Mouse (Mus musculus): ENCODE measurements around the gene Kcnh4.
A peak's percentile ranks its signal among the peaks of the same experiment; 100 is the strongest.

The Kcnh4 gene

DNA sequence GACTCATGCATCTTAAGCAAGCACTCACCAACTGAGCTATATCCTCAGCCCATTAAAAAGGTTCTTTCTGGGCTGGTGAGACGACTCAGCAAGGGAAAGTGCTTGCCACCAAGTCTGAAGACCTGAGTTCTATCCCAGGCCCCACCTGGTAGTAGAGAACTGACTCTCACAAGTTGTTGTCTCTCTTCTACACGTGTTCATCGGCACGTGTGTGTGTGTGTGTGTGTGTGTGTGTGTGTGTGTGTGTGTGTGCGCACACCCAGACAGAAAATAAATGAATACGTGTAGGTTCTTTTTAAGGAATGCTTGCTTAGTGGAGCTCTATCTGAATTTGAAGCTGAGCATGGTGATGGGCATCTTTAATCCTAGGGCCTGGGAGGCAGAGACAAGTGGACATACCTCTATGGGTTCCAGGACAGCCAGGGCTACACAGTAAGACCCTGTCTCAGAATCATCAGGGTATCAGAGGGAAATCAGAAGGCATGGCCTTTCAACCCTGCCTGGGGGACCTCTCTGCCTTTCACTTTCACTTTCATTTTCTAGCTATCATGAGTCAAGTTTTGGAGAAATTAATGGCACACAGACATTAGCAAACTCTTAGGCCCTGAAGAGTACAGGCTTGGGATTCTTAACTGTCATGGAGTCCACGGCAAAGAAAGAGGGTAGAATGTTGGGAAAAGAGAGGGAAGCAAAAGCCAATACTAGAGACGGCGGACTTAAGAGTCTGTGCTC, 24.4 kb downstream of the Kcnh4 start:
- no peak for DNase-seq (ENCODE audit: inconsistent ontology term)

DNA sequence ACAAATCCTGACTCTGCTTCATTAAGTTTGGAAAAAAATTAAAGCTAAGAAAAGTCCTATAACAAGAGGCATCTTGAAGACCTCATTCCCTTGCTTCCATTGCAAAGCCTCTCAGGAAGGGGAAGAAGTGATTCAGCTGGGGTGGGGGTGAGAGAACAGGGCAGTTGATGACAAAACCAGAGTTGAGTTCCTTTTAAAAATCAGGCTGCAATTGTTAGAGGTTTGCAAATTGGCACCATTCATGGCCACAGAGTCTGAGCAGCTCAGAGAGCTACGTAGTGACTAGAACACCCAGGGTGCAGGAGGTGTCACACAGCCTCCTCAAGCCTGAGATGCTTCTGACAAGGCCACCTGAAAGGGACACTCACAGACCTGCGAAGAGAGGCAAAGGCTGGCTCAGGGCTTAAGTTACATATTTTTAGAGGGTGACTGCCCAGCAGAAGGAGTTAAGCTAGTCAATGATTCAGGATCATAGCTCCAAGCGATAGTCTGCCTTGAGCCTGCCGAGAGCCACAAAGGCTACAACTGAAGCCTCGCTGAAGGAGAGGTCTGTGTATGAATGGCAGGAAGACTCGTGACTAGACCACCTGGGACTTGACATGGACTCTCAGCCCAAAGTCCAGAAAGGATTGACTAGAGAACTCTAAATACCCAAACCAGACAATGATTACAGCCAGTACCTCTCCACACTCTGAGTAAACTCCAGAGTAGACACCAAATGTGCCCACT, 29.1 kb downstream of the Kcnh4 start:
- DNase-seq (ENCODE audit: inconsistent ontology term) = no peak

DNA sequence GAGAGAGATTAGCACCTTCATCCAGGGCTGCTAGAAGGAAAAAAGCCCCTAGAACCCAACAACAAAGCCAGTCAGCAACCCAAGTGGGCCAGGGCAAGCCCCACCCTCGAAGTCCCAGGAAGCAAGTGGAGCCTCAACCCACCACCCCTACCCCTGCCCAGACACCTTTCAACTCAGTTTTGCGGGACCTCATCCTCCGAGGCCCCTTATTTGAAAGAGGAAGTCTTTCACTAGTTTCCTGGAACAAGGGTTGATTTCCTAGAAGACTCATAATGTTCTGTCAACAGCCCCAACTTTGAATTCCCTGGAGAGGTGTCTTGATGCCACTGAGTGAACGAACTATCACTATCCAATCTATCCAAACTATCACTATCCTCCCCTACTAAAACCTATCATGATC, 29.8 kb downstream of the Kcnh4 start:
- no peak for DNase-seq (ENCODE audit: inconsistent ontology term)

DNA sequence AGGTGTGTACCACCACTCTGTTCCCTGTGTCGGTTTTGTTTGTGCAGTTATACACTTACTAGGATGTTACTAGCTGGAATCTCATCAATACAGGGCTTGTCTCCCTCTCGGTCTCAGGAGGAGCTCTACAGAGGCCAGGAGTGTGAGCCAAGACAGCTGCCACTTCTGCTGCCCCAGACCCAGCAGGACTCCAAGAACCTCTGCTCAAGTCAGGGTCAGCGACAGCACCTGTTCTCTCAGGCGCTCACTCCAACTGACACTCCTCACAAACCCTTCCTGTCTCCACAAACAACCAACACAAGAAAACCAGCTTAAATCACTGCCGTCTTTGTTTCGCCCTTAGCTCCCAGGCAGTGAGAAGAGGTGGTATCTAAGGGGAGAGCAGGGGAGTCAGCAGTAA, 31.1 kb downstream of the Kcnh4 start:
- no peak for DNase-seq (ENCODE audit: inconsistent ontology term)

DNA sequence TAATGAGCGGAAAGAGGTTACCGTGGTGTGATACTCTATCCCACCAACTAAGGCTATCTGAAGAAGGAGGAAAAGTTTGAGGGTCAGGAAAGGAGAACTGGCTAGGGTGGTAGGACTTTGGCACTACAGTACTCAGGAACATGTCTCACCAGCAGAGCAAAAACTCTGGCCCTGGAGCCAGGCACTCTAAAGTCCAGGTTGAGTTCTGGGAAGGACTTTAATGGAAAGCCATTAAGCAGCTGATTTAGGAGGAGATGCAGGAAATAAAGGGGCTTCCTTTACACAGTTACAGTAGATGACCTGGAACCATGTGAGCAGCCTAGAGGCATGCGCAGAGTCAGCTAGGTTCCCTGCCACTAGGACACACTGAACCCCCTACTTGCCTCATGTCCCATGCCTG, 32.5 kb downstream of the Kcnh4 start:
- no peak for DNase-seq (ENCODE audit: inconsistent ontology term)

DNA sequence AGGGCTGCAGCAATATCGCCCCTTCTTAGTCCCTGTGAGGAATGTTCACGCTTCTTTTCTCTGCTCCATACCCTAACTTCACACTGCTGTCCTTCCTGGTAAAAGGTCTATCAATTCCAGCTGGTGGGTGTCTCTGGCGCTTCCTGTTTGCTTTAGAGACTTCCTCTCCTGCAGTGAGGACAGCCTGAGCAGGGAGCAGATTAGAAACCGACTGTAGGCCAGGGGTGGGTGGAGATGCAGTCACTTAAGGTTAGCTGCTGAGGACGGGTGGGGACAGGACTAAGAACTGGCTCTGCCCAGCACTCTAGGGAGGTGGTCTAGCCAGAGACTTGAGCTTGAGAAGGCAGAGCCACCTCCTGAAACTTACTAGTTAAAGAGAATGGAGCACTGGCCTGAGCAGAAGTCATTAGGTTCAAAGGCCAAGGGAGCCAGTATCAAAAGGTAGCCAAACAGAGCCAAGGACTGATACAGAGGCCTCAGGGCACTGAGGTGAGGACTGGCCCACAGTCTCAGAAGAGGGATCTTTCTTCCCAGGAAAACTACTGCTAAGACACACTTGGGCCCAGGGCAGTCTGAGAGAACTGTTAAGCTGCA, 34.7 kb downstream of the Kcnh4 start:
- no peak for DNase-seq (ENCODE audit: inconsistent ontology term)

DNA sequence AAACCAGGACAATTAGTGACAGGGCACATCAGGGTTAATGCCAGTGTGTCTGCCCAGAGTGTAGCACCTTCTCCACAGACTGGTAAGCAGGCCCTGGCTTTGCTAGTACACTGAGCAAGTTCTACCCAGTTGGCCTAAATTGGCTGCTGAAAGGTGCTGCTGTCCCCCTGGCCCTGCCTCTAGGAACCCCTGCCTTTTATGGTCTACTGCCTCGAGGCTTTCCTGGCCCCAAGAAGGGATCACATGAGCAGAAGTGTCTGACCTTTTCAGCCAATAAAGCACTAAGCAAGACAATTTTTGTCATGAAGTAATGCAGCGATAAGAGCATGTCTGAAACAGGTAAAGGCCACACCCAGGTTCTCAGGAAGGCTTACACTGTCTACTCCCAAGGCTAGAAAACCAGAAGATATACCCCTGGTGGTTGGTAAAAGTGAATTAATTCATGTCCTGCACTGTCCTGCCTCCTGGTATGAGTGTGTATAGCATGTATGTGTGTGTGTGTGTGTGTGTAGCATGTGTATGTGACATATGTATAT, 37.2 kb downstream of the Kcnh4 start:
- DNase-seq (ENCODE audit: inconsistent ontology term) = no peak

DNA sequence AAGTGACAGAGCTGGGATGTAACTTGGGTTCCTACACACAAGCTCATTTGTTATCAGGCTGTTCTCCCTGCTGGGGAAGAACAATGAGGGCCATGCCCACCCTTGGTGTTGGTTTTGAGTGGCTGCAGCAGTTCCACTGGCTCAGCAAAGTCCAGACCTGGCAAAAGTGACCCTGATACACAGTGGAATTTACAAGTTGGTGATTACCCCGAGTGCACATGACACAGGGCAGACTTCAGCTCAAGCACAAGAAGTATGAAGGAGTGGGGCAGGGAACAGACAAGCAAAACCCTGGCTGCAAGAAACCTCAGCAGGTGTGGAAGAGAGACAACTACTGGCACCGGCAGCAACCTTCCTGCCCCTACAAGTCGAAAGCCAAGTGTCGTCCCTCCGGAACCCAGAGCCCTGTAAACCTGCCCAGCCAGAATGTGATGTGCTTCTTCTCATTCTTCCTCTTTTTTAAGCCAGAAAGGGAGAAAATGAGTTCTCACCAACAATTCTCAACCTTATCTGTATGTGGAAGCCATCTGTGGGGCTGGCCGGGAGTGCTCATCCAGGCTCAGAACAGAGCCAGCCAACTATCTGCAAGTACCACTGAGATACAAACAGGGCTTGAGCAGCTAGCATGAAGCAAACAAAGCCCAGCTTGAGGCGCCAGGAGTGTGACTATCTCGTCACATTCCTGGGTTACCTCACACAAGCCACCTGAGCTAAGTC, 37.8 kb downstream of the Kcnh4 start:
- peak; percentile 56 for DNase-seq (ENCODE audit: inconsistent ontology term)

DNA sequence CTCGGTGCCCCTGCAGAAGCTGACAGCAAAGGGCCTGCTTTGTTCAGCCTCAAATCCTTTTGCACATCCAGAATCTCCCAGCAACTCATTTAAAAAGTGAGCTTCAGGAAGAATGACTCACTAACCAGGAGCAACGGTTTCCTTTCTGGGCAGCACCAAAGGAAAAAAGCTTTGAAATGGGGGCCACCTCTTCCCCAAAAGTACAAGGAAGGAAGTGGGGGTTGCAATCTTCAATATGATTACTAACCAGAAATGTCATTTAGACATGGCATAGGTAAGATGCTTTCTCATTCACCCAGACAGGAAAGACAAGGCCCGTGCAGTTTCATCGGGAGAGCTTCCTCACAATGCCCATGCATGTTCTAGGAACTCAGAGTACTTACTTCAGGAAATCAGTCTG, 38.5 kb downstream of the Kcnh4 start:
- DNase-seq (ENCODE audit: inconsistent ontology term) = peak; percentile 28

DNA sequence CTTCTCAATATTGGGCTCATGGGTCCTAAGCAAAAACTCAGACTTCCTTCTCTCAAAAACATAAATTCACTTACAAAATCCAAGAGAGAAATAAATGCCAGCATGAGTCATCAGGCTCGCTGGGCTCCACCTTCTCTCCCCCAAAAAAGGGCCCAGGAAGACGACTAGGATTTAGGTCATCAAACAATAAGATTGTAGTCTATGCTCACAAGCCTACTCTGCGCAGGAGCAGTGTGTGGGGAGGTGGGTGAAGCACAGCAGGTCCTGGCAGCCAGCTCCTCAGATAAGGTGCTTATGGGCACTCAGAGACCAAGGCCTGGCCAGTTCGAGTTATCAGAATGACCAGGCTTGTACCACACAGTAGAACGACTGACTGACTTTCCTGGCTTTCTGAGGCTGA, 39.4 kb downstream of the Kcnh4 start:
- peak; percentile 57 for DNase-seq (ENCODE audit: inconsistent ontology term)

DNA sequence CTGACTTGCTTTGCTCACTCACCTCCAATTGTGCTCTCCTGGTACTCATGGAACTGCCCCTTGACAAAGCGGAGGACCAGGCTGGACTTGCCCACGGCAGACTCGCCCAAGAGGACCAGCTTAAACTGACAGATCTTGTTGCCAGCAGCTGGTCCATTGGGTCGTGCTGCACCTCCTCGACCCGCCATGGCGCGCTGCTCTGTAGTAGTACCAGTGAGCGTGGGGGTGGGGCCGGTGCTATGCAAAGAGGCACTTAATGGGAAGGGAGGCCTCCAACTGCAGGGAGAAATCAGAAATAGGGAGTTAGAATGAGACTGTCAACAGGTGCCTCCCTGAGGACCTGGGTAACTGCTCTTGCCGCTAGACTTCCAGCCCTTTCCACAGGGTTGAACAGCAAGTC, 39.8 kb downstream of the Kcnh4 start:
- no peak for DNase-seq (ENCODE audit: inconsistent ontology term)

DNA sequence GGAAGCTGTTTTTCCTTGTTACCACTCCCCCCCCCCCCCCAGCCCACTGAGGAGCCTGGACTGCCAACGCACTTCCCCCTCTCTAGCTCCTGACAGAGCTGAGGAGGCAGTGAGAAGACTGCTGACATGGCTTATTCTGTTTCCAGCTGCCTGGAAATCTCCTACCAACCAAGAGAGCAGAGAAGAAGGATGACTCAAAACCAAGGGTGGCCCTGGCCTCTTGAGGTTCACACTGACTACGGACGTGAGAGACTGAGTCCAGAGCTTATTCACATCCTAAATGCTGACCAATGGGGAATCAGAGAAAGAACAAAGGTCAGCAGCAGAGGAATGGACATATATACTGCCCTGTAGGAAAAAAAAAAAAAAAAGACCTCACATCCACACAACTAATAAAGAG, 40.4 kb downstream of the Kcnh4 start:
- no peak for DNase-seq (ENCODE audit: inconsistent ontology term)

DNA sequence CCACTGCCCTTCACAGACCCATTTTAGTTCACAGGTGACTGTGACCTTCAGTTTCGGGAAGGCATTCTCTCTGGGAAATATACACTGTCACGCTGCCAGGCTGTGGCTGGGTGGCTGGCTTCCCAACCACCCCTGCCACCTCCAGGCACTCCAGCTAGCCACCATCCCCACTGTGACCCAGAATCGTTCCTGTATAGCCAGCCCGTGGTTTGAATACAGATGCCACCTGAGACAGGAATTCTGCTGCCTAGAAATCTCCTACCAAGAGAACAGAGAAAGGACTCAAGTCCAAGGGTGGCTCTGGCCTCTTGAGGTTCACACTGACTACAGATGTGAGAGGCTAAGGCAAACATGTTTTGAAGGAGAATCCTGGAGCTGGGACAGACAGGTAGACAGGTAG, 40.9 kb downstream of the Kcnh4 start:
- DNase-seq (ENCODE audit: inconsistent ontology term) = no peak

DNA sequence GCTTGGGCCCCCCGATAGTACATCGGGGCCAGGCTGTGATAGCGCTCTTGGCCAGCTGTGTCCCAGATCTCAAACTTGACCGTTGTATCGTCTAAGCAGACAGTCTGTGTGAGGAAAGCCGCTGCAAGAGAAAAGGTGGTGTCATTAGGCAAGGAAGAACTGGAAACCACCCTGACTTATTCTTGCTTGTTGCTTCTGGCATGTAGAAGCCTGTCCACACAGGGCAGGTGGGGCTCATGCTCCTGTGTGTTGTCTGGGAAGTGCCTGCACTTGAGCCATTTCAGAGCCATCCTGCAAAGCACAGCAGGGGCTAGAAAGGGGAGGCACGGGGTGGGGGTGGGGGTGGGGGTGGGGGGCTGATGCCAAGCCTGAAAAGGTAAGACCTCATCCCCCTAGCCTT, 41.3 kb downstream of the Kcnh4 start:
- DNase-seq (ENCODE audit: inconsistent ontology term) = no peak

DNA sequence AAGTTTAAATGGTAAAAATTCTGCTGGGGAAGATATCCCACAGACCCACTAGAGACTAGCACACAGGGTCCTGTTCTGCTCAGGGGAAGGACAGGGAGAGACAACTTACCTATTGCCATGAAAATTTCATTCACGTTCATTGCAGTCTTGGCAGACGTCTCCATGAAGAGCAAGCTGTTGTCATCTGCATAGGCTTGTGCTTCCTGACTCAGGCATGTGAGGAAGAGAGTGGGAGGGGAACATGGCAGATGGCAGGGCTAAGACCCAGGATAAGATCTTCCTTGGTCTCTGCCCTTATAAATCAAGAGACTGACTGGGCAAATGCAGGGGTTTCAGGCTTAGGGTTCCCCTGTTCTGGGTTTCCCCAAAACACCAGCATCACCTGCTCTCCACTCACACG, 43.1 kb downstream of the Kcnh4 start:
- no peak for DNase-seq (ENCODE audit: inconsistent ontology term)

DNA sequence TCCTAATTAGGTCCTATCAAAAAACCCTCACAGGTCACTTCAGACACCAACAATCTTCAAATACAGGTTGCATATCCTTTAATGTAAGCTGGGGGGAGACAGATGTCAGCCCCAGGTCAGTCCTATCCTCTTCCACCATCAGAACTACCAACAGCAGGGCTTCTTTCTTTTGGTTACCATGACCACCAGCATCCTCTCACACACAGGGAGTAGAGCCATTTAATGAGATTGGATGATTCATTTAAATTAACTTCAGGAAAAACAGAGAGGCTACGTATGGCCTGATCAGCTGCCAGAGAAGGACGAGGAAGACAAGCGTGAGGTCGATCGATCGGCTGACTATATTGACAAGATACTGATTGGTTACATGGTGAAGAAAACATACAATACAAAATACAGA, 44.8 kb downstream of the Kcnh4 start:
- DNase-seq (ENCODE audit: inconsistent ontology term) = no peak

DNA sequence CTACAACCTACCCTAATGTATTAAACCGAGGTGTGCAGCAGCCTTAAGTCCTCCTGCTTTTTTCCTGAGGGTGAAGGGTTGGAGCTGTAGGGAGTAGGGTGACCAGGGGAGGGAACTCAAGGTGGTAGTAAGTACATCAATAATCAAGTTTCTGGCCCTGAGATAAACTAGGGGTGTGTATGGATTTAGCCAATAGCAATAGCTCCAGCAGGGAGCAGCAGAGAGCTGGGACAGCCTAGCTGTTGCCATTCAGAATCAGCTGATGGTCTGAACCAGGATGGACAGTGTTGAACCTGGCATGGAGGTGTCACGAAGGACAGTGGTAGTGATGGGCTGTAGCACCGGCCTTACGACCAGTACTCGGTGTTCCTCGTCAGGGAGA, 45.2 kb downstream of the Kcnh4 start:
- DNase-seq (ENCODE audit: inconsistent ontology term) = peak; percentile 59

DNA sequence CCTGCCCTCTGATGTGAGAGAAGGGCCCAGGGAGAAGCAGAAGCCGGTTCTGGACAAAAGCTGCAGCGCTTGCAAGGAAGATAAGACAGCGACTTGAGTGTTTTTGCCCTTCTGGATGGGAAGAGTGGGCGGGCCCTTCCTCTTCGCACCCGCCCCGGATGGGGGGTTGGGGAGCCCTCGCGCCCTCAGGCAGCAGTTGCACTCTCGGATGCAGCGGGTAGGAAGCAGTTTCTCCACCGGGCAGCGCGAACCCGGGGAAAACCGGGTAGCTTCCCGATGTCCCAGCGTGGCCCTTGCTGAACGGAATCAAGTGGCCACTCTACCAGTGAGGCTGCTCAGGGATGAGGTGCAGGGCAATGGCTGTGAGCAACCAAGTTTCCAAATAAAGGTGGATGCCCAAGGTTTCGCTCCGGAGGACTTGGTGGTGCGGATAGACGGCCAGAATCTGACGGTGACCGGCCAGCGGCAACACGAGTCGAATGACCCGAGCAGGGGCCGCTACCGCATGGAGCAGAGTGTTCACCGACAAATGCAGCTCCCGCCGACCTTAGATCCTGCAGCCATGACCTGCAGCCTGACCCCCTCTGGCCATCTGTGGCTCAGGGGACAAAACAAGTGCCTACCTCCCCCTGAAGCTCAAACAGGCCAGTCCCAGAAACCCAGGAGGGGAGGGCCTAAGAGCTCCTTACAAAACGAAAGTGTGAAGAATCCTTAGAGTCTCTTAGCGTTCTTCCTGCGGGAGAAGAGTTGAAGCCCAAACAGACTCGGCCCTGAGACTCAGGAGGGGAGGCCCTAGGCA, 45.8 kb downstream of the Kcnh4 start, which contains the start of gene Hspb9:
Gene Hspb9, plus strand, starts transcription at position 116 of the 799 bp plus-strand sequence.
- DNase-seq (ENCODE audit: inconsistent ontology term) = no peak

DNA sequence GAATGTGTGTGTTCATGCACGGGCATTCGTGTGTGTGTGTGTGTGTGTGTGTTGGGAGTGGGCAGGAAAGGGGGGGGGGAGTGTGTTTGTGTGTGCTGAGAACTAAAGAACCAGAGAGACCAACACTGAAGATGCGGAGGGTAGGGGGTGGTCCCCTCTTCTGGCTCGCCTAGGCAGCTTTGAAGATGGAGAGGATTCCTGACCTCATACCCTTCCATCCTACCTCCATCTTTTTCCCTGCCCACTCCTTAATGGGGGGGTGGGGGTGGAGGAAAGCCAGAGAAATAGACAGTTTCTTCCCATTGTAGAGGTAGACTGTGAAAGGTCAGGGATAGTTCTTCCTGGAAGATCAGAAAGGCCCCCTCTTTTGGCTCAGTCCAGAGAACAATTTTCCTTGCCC, 46.6 kb downstream of the Kcnh4 start:
- no peak for DNase-seq (ENCODE audit: inconsistent ontology term)

DNA sequence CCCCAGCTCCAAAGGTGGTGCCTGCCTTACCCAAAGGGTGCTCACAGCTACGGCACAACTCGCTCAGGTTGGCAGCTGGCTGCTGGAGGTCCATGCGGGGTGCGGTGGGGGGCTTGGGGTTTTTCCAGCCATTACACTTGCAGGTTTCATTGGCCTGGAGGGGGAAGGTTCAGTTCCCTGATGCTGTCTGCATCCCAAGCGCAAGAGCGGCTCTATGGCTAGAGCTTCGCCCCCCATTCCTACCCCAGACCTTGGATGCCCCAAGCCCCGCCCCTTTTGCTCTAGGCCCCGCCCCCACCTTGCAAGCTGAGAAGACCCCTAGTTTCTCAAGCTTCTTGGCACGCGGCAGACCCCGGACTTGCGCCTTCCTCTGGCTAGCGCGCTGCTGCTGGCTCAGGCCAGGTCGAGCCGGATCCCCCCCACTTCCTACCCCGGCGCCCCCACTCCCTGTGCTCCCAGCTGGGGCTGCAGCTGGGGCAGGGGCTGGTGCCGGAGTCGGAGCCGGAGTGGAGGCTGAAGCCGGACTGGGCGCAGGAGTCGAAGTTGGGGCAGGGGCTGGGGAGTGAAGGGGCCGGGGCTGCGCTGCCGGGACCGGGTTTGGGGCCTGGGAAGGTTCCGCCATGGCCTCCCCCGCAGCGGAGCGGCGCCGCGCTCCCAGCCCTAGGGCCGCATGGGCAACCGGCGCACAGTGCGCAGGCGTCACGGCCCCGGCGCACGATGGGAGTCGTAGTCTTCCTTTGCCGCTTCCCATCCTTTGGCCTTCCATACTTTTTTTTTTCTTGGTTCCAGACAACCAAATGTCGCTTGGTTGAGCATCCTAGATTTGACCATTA, 47.7 kb downstream of the Kcnh4 start, which contains the start of gene Kat2a:
Gene Kat2a, minus strand, starts transcription at position 683 of the 833 bp plus-strand sequence.
- peak; percentile 86 for DNase-seq (ENCODE audit: inconsistent ontology term)
